Mouse (Mus musculus): Measurements from ENCODE around the gene Lcp2.
A peak's percentile ranks its signal among the peaks of the same experiment; 100 is the strongest.

Gene Lcp2

DNA sequence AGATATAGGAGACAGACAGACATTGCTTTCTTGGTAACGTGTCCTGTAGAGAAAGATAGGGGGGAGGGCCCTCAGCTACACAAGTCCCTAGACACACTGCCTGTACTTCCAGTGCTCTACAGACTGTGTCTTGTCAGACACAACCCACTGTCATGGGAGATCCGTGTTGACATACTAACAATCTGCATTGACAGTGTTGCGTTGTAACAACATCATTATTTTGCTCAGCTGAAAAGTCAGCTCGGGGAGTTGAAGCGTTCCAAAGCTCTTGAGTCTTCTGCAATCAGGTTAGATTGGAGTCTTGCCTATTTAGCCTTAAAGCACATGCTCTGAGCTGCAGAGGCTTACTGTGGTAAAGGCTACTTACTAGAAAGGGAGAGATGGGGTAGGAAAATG lies 820 bp downstream of the Lcp2 start:
- DNase-seq (ENCODE audit: low spot score in 2 of 2), result no peak

GRCm38 (mm10) chr11:34048375-34049124 lies 1.8 kb downstream of the Lcp2 start:
- DNase-seq (ENCODE audit: low spot score in 2 of 2), result no peak

GRCm38 (mm10) chr11:34049125-34049379 lies 2.3 kb downstream of the Lcp2 start:
- DNase-seq (ENCODE audit: low spot score in 2 of 2), result no peak

GRCm38 (mm10) chr11:34050063-34050462 lies 3.3 kb downstream of the Lcp2 start:
- no peak for DNase-seq (ENCODE audit: low spot score in 2 of 2)

DNA sequence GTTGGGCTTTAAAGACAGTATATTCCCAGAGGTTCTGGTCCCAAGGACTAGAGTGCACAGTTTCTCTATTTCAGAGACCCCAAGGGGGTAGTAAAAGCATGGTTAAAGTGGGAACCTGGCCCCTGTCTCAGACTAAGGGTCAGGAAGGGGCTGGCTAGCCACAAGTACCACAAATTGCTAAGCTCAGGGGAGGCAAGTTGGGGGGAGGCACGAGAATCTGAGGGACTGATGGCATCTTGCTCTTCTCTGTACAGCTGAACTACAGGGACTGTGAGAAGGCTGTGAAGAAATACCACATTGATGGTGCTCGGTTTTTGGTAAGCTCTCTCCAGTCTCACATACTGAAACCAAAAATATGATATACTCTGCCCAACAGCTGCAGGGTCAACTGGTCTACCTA lies 3.9 kb downstream of the Lcp2 start:
- DNase-seq (ENCODE audit: low spot score in 2 of 2), result no peak

DNA sequence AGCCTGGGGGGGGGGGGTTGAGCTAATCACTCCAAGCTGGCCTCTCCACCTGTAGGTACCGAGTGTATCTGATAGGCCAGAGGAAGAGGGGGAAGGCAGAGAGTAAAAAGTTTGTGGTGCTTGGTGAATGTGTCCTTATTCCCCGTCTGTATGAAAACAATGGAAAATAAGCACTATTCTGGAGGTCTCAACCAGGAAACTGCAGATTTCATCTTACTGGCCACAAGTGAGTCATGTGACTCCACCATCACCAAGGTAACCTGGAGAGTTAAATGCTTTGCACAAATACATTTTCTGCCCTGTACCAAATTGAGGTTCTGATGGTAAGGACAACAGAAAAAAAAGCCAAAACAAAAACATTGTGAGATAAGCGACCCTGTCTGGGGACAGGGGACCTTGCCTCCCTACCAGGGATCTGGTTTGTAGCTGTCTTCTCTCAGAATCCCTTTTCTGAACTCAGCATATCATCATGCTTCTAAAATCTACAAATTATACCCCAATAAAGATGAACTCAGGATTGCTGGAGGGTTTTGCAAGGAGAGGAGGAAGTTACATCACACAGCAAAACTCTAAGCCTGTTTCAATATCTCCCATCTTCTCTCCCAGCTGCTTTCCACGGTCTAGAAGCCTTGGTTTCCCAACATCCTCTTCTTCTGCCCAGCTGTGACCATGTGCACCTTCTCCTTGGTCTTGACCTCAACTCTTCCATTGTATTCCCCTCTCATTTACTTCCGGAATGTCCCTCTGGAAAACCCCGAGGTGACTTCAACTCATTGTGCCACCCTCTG lies 6.5 kb downstream of the Lcp2 start:
- no peak for DNase-seq (ENCODE audit: low spot score in 2 of 2)

DNA sequence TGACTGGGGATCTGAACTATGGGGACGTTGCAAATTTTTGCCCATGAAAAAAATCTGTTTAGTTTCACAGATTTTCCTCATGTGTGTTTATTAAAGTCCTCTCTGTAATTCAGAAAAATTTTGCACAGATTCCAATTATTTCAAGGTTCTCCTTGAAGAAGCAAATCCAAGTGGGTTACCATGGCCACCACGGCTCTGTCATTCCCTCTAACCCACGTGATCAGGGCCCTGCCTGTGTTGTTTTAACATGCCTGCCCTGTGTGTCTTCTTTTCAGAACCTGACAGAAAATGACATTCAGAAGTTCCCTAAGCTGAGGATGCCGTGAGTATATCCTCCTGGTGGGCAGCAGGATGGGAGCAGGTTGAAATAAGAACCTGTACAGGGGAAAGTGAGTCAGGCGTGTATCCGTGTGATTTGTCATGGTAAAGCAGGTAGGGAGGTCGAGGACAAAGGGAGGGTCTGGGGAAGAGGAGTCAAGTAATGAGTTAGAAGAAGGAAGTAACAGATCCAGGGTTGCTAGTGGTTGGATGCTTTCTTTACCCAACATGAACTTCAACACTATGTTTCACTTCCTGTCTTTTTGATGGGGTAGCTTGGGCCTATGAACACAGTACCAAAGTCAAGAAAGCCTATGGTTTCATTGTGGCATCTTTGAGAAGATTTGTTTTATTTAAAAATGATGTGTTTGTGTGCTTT lies 7.5 kb downstream of the Lcp2 start:
- DNase-seq (ENCODE audit: low spot score in 2 of 2), result no peak

DNA sequence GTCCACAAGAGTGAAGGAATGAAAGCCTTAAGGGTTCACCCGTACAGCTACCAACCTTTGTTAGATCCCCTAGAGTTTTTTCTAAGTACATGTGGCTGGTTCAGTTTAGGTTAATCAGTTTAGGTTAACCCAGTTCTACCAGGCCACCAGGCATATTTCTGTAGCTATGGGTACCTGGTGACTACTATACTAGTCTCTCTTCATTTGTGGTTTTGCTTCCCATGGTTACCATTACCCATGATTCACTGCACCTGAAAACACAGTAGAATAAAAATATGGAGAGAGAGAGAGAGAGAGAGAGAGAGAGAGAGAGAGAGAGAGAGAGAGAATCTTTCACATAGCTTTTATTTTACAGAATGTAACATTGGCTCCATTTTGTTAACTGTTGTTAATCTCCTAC lies 10.0 kb downstream of the Lcp2 start:
- no peak for DNase-seq (ENCODE audit: low spot score in 2 of 2)

DNA sequence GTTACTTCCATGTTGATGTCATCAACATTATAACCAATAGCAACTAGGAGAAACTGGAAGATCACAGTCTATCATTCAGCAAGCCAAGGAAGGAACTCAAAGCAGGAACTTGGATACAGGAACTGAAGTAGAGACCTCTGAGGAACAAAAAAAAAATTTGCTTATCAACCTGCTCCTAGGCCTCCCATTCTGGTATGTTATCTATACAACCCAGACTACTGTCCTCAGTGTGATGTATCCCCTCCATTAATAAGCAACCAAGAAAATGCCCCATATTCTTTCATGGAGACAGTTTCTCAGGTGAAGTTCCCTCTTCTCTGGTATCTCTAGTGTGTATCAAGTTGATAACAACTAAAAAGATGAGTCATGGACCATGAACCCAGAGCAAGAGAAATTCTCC lies 11.6 kb downstream of the Lcp2 start:
- DNase-seq (ENCODE audit: low spot score in 2 of 2), result no peak

DNA sequence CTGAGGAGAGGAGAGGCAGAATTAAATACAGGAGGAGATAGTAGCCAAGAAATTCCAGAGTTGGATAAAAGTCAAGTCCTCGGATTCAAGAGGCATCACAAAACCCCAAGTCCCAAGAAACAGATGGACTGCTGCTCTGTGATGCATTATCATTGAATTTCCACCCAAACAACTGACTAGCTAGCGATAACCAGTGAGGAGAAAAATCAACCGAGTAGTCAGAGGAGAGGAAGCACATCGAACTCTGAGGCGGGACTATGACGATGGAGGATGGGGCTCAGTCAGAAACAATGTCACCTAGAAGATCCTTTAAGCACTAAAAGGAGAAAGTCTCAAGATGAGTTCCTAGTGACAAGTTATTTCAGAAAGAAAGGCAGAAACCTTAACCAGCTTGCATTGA lies 12.2 kb downstream of the Lcp2 start:
- no peak for DNase-seq (ENCODE audit: low spot score in 2 of 2)

GRCm38 (mm10) chr11:34061740-34062139 lies 15.0 kb downstream of the Lcp2 start:
- no peak for DNase-seq (ENCODE audit: low spot score in 2 of 2)

DNA sequence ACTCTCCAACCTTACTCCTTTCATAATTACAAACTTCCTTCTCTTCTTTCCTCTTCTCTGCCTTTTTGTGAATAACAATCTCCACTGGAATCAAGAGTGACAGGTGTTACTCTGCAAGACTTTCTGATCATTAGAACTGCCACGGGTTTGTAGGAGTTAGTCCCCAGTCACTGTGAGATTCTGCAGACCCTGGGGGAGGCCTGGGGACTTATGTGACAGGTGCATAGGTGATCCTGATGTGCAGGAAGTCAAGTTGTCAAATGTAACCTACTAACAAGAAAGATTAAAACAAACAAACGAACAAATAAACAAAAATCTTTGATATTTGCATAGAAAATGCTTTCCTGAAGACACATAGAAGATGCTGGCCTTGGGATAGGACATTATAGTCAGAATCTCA lies 16.5 kb downstream of the Lcp2 start:
- no peak for DNase-seq (ENCODE audit: low spot score in 2 of 2)

DNA sequence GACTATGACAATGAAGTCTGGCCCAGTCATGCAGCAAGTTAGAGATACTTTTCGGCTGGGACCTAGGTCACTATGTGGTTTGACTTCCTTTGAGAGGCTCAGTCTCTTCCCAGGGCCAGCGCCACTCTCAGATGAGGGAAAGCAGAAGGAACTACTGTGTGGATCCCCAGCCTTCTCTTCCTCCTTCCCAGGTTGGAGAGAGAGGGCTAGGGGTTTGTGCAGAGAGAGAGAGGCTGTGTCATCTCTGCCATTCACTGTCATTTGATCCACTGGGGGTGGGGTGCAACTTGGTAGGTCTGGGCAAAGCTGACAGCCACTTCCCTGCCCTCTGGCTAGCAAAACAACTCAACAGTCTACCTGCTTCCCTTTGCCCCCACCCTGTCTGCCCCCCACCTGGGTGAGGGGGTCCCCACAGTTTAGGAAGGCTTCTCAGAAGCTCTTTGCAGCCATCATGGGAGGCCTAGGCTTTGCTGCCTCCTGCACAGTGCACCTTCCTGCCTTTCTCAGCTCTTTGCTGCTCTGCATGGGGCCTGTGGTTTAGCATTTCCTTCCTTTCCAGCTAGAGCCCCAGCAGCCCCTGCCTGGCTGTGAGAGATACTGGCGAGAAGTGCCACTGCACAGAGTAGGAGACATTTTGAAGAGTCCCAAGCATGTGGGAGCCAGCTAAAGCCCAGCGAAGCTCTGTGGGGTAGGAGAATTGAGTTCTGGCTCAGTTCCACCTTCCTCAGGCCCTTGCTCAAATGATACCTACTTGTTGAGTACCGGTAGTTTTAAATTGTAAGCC lies 17.2 kb downstream of the Lcp2 start:
- peak in 1 of 2 experiments; percentile 41 for DNase-seq (ENCODE audit: low spot score in 2 of 2)

GRCm38 (mm10) chr11:34070596-34070995 lies 23.9 kb downstream of the Lcp2 start:
- DNase-seq (ENCODE audit: low spot score in 2 of 2), result no peak

DNA sequence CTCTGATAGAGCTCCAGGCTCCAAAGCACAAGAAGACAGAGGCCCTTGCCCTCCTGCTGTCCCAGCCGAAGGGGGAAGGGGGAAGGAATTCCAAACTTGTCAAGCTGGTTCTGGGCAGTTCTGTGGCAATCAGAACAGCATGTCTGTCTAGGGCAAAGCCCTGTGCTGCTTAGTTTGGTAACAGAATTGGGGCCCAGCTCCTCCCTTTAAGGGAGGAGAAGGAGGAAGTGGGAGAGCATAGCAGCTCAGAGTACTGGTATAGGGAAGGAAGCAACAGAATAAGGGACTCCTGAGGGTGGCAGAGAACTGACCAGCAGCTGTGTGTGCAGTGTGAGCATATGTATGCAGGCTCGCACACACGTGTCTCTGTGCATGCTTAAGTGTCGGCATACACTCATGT lies 25.6 kb downstream of the Lcp2 start:
- no peak for DNase-seq (ENCODE audit: low spot score in 2 of 2)

- DNase-seq (ENCODE audit: low spot score in 2 of 2), result peak; percentile 23 to 70
These were observed 27.1 kb downstream of the Lcp2 start for GRCm38 (mm10) chr11:34073776-34074175.

GRCm38 (mm10) chr11:34077870-34078269 lies 31.1 kb downstream of the Lcp2 start:
- no peak for DNase-seq (ENCODE audit: low spot score in 2 of 2)

DNA sequence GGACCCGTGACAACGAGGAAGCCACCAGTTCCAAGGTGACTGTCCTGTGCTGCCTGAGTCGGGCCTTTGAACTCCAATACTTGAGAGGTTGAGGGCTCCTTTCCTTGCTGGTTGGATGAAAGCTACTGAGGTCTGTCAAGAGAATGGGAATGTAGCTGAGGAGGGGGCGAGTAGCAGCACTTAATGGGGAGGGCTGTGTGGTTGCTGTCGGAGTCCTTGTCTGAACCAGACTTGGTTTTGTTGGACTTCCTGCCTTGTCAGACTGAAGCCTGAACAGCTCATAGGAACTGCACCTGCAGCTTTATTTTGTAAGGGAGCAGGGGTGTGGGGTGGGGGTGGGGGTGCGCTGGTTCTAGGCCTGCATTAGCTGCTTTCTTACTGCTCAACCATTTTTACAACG lies 31.9 kb downstream of the Lcp2 start:
- DNase-seq (ENCODE audit: low spot score in 2 of 2), result no peak

DNA sequence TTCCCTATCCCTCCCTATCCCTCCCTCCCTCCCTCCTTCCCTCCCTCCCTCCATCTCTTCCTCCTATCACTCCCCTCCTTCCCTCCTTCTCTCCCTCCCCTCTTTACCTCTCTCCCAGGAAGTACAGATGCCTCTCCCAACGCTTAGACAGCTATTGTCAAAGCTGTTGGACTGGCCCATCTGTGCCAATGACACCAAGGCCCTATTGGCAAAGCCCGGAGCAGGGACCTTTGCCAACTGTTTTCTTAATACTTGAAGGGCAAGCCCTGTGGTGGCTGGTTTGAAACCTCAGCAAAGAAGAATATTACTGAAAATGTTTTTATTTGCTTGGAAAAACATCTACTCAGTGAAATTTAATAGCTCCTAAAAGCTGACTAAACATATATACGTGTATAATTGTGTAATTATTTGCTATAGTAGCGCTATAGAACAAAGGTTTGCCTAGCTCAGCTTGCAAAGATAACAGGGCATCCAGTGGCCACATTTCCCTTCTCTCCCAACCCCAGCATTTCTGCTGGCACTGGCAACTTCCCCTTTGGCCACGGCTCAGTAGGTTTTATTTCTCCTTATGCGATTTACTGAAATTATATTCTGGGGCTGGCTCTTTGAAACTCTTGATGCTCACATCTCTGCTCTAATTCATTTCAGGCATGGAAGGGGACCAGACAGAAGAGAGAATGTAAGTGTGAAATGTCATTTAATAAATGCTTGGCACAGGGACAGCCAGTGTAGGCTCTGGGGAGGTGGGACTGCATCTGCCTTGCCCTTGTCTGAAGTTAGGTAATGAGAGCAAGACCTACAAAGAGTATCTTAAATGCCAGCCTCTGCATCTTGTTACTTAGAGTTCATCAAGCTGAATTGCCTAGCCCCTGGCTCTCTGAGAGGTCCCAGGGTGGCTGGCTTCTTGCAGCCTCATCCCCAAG lies 33.1 kb downstream of the Lcp2 start:
- DNase-seq (ENCODE audit: low spot score in 2 of 2), result no peak

GRCm38 (mm10) chr11:34083795-34084194 lies 37.1 kb downstream of the Lcp2 start:
- DNase-seq (ENCODE audit: low spot score in 2 of 2), result no peak

DNA sequence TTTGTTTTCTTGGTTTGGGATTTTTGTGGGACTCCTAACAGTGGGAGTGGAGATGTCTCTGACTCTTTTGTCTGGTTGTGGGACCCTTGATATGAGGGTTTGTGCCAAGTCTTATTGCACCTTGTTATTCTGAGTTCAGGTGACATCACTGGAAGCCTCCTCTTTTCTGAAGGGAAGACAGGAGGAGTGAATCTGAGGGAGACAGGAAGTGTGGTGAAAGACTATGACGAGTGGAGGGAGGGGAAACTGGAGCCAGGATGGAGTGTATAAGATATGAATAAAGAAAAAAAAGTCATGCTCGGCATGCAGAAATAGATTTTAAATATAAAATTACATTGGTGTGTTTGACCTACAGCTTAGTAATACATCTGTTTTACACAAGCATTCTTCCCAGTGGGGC lies 37.9 kb downstream of the Lcp2 start:
- DNase-seq (ENCODE audit: low spot score in 2 of 2), result no peak

Data from spleen, postnatal 10 days (tissue).